Mouse (Mus musculus): ENCODE data around the gene Cyp8b1. TPM values are rescaled to one million over a fixed set of nuclear protein-coding genes. Genes with fewer than 3 reads are reported as not detected.

The Cyp8b1 gene
- polyA plus RNA-seq (2016; fragmentation: Nextera tagmentation; extraction: Ambion mirVana): not detected in 2 replicates

- WGBS: 72% methylated on average over 8 of the region's 8 CpGs
Measured at GRCm38 (mm10) chr9:121916102-121916501, at the start of gene Cyp8b1. TSS of gene Cyp8b1 (minus strand) at chr9:121916305.

GRCm38 (mm10) chr9:121964941-121965340 lies 48.8 kb upstream of the Cyp8b1 start:
- ATAC-seq (ENCODE audit: insufficient number of reproducible peaks, low FRiP score): no peak
- Histone ChIP-seq H3K9ac (no peak overlapping the region), H3K27ac (ENCODE audit: poor library complexity, severe bottlenecking) (no peak overlapping the region), H3K4me2 (no peak overlapping the region), H3K4me1 (replicated peaks) (no peaks in the 10 kb centered on the region), H3K27me3 (replicated peaks) (no peaks in the 10 kb centered on the region), H3K36me3 (no peaks in the 10 kb centered on the region), H3K9me3 (replicated peaks) (no peaks in the 10 kb centered on the region), H3K4me3 (no peak overlapping the region)
- whole genome bisulfite sequencing: 82% methylated on average over 7 of the region's 7 CpGs

More at GRCm38 (mm10) chr9:121916102-121916501, at the start of gene Cyp8b1:
- Histone ChIP-seq H3K27me3 (replicated peaks) (0 out of 2 replicates have a peak, but pooled peaks cover 6% of the 10 kb centered on the region), H3K9ac (no peak within 1 kb of the TSS), H3K4me2 (no peak within 1 kb of the TSS), H3K9me3 (replicated peaks) (no peaks in the 10 kb centered on the region), H3K4me3 (no peak within 1 kb of the TSS), H3K27ac (ENCODE audit: poor library complexity, severe bottlenecking) (no peak within 1 kb of the TSS), H3K4me1 (replicated peaks) (no peaks in the 10 kb centered on the region), H3K36me3 (no peaks in the 10 kb centered on the region)
- no peak for ATAC-seq (ENCODE audit: insufficient number of reproducible peaks, low FRiP score)

DNA sequence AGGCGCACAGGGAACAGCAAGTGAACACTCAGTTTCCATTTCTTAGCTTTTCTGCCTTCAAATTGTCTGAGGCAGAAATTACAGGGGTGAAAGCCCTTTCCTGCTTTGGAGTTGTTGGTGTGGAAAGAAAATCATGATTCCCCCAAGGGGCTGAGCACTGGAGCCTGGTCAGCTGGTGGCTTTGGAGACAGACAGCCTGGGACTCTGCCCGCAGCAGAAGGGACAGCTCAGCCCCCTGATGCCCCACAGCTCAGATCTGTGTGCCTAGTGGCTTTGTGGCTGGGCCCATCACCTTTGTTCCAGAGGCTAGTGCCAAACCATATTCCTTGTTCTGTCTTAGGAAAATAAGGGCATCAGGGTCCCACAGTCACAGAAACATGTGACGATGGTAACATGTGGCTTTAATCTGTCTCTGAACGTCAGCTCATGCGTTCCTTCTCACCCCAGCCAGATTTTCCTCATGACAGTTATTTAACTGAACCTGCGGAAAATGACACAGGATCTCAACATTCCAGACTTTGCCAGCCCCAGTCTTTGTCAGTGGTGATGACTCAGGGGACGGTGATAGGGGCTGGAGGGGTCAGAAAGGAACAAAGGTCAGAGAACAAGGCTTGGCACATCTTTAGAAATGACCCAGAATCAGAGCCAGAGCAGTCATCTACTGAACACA lies 44.0 kb upstream of the Cyp8b1 start:
- Histone ChIP-seq H3K9me3 (replicated peaks) (no peaks in the 10 kb centered on the region), H3K9ac (no peak overlapping the region), H3K4me1 (replicated peaks) (no peaks in the 10 kb centered on the region), H3K27ac (ENCODE audit: poor library complexity, severe bottlenecking) (no peak overlapping the region), H3K4me3 (no peak overlapping the region), H3K4me2 (no peak overlapping the region), H3K36me3 (no peaks in the 10 kb centered on the region), H3K27me3 (replicated peaks) (no peaks in the 10 kb centered on the region)
- 40% methylated on average over 7 of the region's 7 CpGs for WGBS
- ATAC-seq (ENCODE audit: insufficient number of reproducible peaks, low FRiP score): no peak

DNA sequence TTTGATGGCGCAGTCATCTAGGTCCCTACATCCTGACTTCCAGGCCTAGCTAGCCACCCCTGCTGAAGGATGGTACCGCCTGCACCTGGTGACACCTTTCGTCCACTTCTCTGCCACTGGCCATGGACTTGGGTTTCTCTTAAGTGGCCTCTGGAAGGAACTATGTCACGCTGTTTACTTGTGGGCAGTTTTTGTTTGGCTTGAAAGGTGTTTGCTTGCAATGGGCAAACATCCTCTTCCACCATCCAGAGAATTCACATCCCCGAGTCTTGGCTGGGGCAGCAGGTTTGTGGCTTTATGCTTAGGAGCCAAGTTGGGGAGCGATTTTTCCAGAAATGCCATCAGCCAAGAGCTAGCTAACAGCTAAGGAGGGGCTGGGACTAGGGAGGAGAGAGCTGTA lies 36.5 kb upstream of the Cyp8b1 start:
- H3K36me3 ChIP-seq: no peaks in the 10 kb centered on the region
- no peak overlapping the region for H3K9ac ChIP-seq
- 85% methylated on average over 6 of the region's 6 CpGs for WGBS
- no peak overlapping the region for H3K4me2 ChIP-seq
- H3K4me3 ChIP-seq: no peak overlapping the region
- H3K9me3 ChIP-seq (replicated peaks): no peaks in the 10 kb centered on the region
- H3K27ac ChIP-seq (ENCODE audit: poor library complexity, severe bottlenecking): no peak overlapping the region
- no peak for ATAC-seq (ENCODE audit: insufficient number of reproducible peaks, low FRiP score)
- no peaks in the 10 kb centered on the region; the same call in 1 of the 2 replicates for H3K27me3 ChIP-seq (replicated peaks)
- peaks cover 11% of the 10 kb centered on the region for H3K4me1 ChIP-seq (replicated peaks)

- no peaks in the 10 kb centered on the region for H3K9me3 ChIP-seq (replicated peaks)
- WGBS: 36% methylated on average over 4 of the region's 4 CpGs
- no peak for ATAC-seq (ENCODE audit: insufficient number of reproducible peaks, low FRiP score)
- H3K27me3 ChIP-seq (replicated peaks): no peaks in the 10 kb centered on the region; the same call in 1 of the 2 replicates
- H3K36me3 ChIP-seq: no peaks in the 10 kb centered on the region
- H3K9ac ChIP-seq: peak overlapping the region; percentile 32; the same call in 1 of the 2 replicates
- H3K27ac ChIP-seq (ENCODE audit: poor library complexity, severe bottlenecking): no peak overlapping the region
- H3K4me2 ChIP-seq: peak overlapping the region; percentile 64
- peak overlapping the region; percentile 34 for H3K4me3 ChIP-seq
- peaks cover 11% of the 10 kb centered on the region for H3K4me1 ChIP-seq (replicated peaks)
Measured at GRCm38 (mm10) chr9:121951114-121951423, 35.0 kb upstream of the Cyp8b1 start.

DNA sequence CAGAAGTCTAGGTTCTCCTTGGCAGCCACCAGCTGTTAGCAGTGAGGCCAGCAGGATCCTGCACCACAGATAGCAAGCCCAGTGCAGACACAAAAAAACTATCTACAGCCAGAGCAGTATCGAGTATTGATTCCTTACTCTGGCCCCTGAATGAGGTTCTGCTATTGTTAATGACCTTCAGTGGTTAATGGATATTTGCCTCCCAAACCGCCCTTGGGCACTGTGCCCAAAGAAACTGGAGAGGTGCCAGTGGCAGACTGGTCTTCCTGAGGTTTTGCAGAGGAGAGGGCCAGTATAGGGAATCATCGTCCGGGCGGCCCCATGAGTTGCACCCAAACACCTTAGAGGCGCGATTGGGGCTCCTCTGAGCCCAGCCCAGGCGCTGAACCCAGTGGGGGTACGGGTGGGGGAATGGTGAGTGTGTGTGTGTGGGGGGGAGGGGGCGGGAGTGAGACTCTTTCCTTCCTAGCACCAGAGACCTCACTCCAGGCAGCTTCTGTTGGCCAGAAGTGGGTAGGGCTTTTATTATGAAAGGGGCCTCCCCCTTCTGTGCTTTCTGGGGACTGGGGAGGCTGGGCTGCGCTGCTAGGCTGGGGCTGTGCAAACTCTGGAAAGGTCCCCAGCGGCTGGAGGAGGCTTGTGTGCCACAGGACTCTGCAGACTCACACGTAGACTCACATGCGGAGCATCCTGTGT lies 34.5 kb upstream of the Cyp8b1 start, which contains the start of gene Fam198a:
Gene Fam198a, plus strand, starts transcription at position 571 of the 696 bp plus-strand sequence.
- peak within 1 kb of the TSS; percentile 34 for H3K4me3 ChIP-seq
- WGBS: 6% methylated on average over 14 of the region's 14 CpGs
- peaks cover 11% of the 10 kb centered on the region for H3K4me1 ChIP-seq (replicated peaks)
- no peaks in the 10 kb centered on the region for H3K36me3 ChIP-seq
- peak within 1 kb of the TSS; percentile 64 for H3K4me2 ChIP-seq
- ATAC-seq (ENCODE audit: insufficient number of reproducible peaks, low FRiP score): peak; percentile 80
- 0 out of 2 replicates have a peak within 1 kb of the TSS, but pooled peaks have one; percentile 15 for H3K27ac ChIP-seq (ENCODE audit: poor library complexity, severe bottlenecking)
- no peaks in the 10 kb centered on the region; the same call in 1 of the 2 replicates for H3K27me3 ChIP-seq (replicated peaks)
- peak within 1 kb of the TSS; percentile 32; the same call in 1 of the 2 replicates for H3K9ac ChIP-seq
- no peaks in the 10 kb centered on the region for H3K9me3 ChIP-seq (replicated peaks)

GRCm38 (mm10) chr9:121948431-121948830 lies 32.3 kb upstream of the Cyp8b1 start:
- 34% methylated on average over 4 of the region's 4 CpGs for WGBS
- Histone ChIP-seq H3K4me2 (no peak overlapping the region), H3K27me3 (replicated peaks) (no peaks in the 10 kb centered on the region; the same call in 1 of the 2 replicates), H3K27ac (ENCODE audit: poor library complexity, severe bottlenecking) (no peak overlapping the region), H3K9me3 (replicated peaks) (no peaks in the 10 kb centered on the region), H3K9ac (no peak overlapping the region), H3K4me3 (no peak overlapping the region), H3K4me1 (replicated peaks) (peaks cover 11% of the 10 kb centered on the region), H3K36me3 (no peaks in the 10 kb centered on the region)
- no peak for ATAC-seq (ENCODE audit: insufficient number of reproducible peaks, low FRiP score)

DNA sequence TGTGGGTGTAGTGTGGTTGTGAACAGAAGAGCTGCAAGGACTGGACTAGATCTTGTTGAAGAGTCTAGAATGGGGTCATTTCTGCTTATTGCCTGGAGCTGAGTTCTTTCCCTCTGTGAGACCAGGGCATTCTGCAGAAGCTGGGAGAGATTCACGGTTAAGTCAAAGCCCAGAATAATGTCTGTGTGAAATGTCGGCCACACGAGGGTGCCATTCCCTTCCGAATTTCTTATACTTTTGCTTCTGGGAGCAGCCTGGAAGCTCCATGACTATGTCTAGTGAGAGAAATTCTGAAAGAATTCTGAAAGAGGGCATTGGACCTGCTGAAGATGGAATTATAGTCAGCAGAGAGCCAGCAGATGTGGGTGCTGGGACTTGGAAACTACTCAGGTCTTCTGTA lies 31.7 kb upstream of the Cyp8b1 start:
- ATAC-seq (ENCODE audit: insufficient number of reproducible peaks, low FRiP score): no peak
- H3K36me3 ChIP-seq: no peaks in the 10 kb centered on the region
- H3K4me1 ChIP-seq (replicated peaks): peaks cover 11% of the 10 kb centered on the region
- H3K4me2 ChIP-seq: no peak overlapping the region
- WGBS: 8% methylated on average over 4 of the region's 4 CpGs
- H3K9ac ChIP-seq: no peak overlapping the region
- no peak overlapping the region for H3K4me3 ChIP-seq
- H3K9me3 ChIP-seq (replicated peaks): no peaks in the 10 kb centered on the region
- H3K27ac ChIP-seq (ENCODE audit: poor library complexity, severe bottlenecking): no peak overlapping the region
- H3K27me3 ChIP-seq (replicated peaks): no peaks in the 10 kb centered on the region; the same call in 1 of the 2 replicates

DNA sequence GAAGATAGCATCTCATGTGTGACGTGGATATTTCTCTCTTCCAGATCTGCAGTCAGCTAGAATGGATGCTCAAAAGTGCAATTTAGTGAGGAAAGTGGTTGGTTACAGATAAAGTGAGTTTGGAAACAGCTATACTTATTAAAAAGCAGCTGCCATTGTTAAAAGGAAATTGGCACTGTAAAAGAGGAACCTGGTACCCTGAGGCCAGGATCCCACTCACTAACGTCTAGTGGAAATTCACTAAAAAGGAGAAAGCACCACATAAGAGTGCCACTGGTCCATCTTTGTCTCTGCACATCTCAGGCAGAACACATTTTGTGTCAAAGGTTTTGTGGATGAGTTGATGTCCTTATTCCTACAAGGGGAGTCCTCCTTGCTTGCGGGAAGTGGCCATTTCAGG lies 27.5 kb upstream of the Cyp8b1 start:
- no peak for ATAC-seq (ENCODE audit: insufficient number of reproducible peaks, low FRiP score)
- Histone ChIP-seq H3K9me3 (replicated peaks) (no peaks in the 10 kb centered on the region), H3K4me2 (no peak overlapping the region), H3K9ac (no peak overlapping the region), H3K27ac (ENCODE audit: poor library complexity, severe bottlenecking) (no peak overlapping the region), H3K27me3 (replicated peaks) (no peaks in the 10 kb centered on the region), H3K4me1 (replicated peaks) (no peaks in the 10 kb centered on the region), H3K36me3 (no peaks in the 10 kb centered on the region), H3K4me3 (no peak overlapping the region)
- WGBS: 77% methylated on average over 3 of the region's 3 CpGs

DNA sequence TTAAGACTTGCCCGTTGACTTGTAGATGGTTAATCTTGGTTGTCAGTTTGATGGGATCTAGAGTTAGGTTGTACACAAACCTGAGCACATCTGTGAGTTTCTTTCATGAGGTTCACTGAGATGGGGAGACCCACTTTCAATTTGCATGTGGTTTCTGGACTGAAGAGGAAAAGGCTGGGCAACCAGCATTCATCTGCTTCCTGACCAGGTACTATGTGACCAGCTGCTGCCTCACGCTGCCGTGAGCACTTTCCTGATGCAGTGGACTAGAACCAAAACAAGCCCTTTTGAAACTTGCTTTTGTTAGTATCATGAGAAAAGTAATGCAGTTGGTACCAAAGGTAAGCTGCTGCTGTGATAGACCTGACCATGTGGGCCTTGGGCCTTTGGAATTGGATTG lies 26.9 kb upstream of the Cyp8b1 start:
- Histone ChIP-seq H3K9me3 (replicated peaks) (no peaks in the 10 kb centered on the region), H3K4me3 (no peak overlapping the region), H3K4me1 (replicated peaks) (no peaks in the 10 kb centered on the region), H3K9ac (no peak overlapping the region), H3K27me3 (replicated peaks) (no peaks in the 10 kb centered on the region), H3K4me2 (no peak overlapping the region), H3K36me3 (no peaks in the 10 kb centered on the region), H3K27ac (ENCODE audit: poor library complexity, severe bottlenecking) (no peak overlapping the region)
- no peak for ATAC-seq (ENCODE audit: insufficient number of reproducible peaks, low FRiP score)
- 81% methylated on average over 3 of the region's 3 CpGs for WGBS

- peak overlapping the region; percentile 65 for H3K4me2 ChIP-seq
- no peaks in the 10 kb centered on the region for H3K9me3 ChIP-seq (replicated peaks)
- ATAC-seq (ENCODE audit: insufficient number of reproducible peaks, low FRiP score): 0 out of 2 replicates have a peak, but pooled peaks have one; percentile 29
- H3K4me1 ChIP-seq (replicated peaks): no peaks in the 10 kb centered on the region
- no peak overlapping the region for H3K27ac ChIP-seq (ENCODE audit: poor library complexity, severe bottlenecking)
- H3K4me3 ChIP-seq: peak overlapping the region; percentile 41
- 0 out of 2 replicates have a peak overlapping the region, but pooled peaks have one; percentile 28 for H3K9ac ChIP-seq
- H3K27me3 ChIP-seq (replicated peaks): peaks cover 8% of the 10 kb centered on the region
- WGBS: 51% methylated on average over 21 of the region's 21 CpGs
- H3K36me3 ChIP-seq: no peaks in the 10 kb centered on the region
Measured at GRCm38 (mm10) chr9:121937944-121938355, 21.8 kb upstream of the Cyp8b1 start.

Measured in heart, embryonic 12.5 days (tissue).